Mouse (Mus musculus) lung, adult 2 months (tissue): ENCODE results near the gene Unc13b. TPM values are rescaled to one million over a fixed set of nuclear protein-coding genes. Genes with fewer than 3 reads are reported as not detected.

Experiments used
- DNase-seq: peaks from one replicate; pipeline ENCODE4 v3.0.0; 2022
- H3K4me1 ChIP-seq: fragments of 200-500 bp; 2 replicates; pipeline ENCODE4 v1.6.1; 2011; ENCODE audit warnings: low read length; ENCODE audit not compliant: control insufficient read depth, insufficient read depth
- H3K4me3 ChIP-seq: fragments of 200-500 bp; replicated peaks from 2 replicates; pipeline ENCODE3; 2011; ENCODE audit warnings: low read depth, mild to moderate bottlenecking, control low read depth, low read length; ENCODE audit errors: extremely low read depth
- CTCF ChIP-seq: fragments of 200-500 bp; IDR thresholded peaks from 2 replicates; pipeline ENCODE4 v1.5.1; 2011; ENCODE audit warnings: mild to moderate bottlenecking, low read length, control low read depth; ENCODE audit not compliant: insufficient read depth
- POLR2A ChIP-seq: fragments of 200-500 bp; IDR thresholded peaks from 2 replicates; pipeline ENCODE4 v1.6.1; 2011; ENCODE audit warnings: low read depth, mild to moderate bottlenecking, control low read depth, low read length, borderline replicate concordance; ENCODE audit errors: extremely low read depth
- WGBS: fragments of 180-500 bp; shearing (Covaris S2); methylation state at CpG from one replicate; pipeline ENCODE4 v1.1.7; 2018; 5-methylcytosine and 5-hydroxymethylcytosine counted together
- polyA plus RNA-seq: library from polyadenylated mRNA; depleted of rRNA; stranded (reverse); fragments of >200 nt; gene quantifications from 2 replicates; pipeline ENCODE4 v1.2.3, GENCODE M21; 2012

The Unc13b gene
- polyA plus RNA-seq, 1 experiment: 20.0 TPM

GRCm38 (mm10) chr4:43160045-43160444, 101.3 kb downstream of the Unc13b start:
- 36% methylated on average over 3 of the region's 3 CpGs for WGBS
- H3K4me1 ChIP-seq: no peaks in the 10 kb centered on the region
- DNase-seq: no peak
- TF ChIP-seq POLR2A (no peak), CTCF (no peak)
- H3K4me3 ChIP-seq: no peak overlapping the region

GRCm38 (mm10) chr4:43161124-43161657, 102.4 kb downstream of the Unc13b start:
- H3K4me1 ChIP-seq: no peaks in the 10 kb centered on the region
- WGBS: 88% methylated on average over 3 of the region's 3 CpGs
- H3K4me3 ChIP-seq: no peak overlapping the region
- TF ChIP-seq CTCF (no peak), POLR2A (no peak)
- no peak for DNase-seq

GRCm38 (mm10) chr4:43163205-43163604, 104.5 kb downstream of the Unc13b start:
- Histone ChIP-seq H3K4me3 (no peak overlapping the region), H3K4me1 (no peaks in the 10 kb centered on the region)
- TF ChIP-seq POLR2A: no peak
- TF ChIP-seq CTCF: no peak
- no peak for DNase-seq
- WGBS: 67% methylated on average over 3 of the region's 3 CpGs

GRCm38 (mm10) chr4:43165403-43166005, 106.8 kb downstream of the Unc13b start:
- Histone ChIP-seq H3K4me1 (no peaks in the 10 kb centered on the region), H3K4me3 (no peak overlapping the region)
- no peak for DNase-seq
- 78% methylated on average over 12 of the region's 12 CpGs for WGBS
- TF ChIP-seq CTCF: no peak
- TF ChIP-seq POLR2A: no peak

- no peak for DNase-seq
- TF ChIP-seq CTCF (no peak), POLR2A (no peak)
- 84% methylated on average over 3 of the region's 3 CpGs for WGBS
- H3K4me1 ChIP-seq: no peaks in the 10 kb centered on the region
- H3K4me3 ChIP-seq: no peak overlapping the region
These were observed 111.3 kb downstream of the Unc13b start for GRCm38 (mm10) chr4:43170028-43170427.

GRCm38 (mm10) chr4:43177126-43177525, 118.4 kb downstream of the Unc13b start:
- no peak for TF ChIP-seq CTCF
- TF ChIP-seq POLR2A: no peak
- no peak overlapping the region for H3K4me3 ChIP-seq
- no peaks in the 10 kb centered on the region for H3K4me1 ChIP-seq
- WGBS: 58% methylated on average over 2 of the region's 2 CpGs
- DNase-seq: peak; percentile 6

GRCm38 (mm10) chr4:43182474-43183168, 123.9 kb downstream of the Unc13b start:
- TF ChIP-seq CTCF: no peak
- TF ChIP-seq POLR2A: no peak
- Histone ChIP-seq H3K4me3 (no peak overlapping the region), H3K4me1 (no peaks in the 10 kb centered on the region)
- DNase-seq: no peak
- 93% methylated on average over 8 of the region's 8 CpGs for WGBS

- no peak for TF ChIP-seq POLR2A
- TF ChIP-seq CTCF: no peak
- WGBS: 67% methylated on average over 2 of the region's 2 CpGs
- H3K4me1 ChIP-seq: no peaks in the 10 kb centered on the region
These were observed 128.7 kb downstream of the Unc13b start for GRCm38 (mm10) chr4:43187439-43187838.

GRCm38 (mm10) chr4:43189381-43189780, 130.6 kb downstream of the Unc13b start:
- no peaks in the 10 kb centered on the region for H3K4me1 ChIP-seq
- whole genome bisulfite sequencing: 92% methylated on average over 5 of the region's 5 CpGs
- H3K4me3 ChIP-seq: no peak overlapping the region
- DNase-seq: no peak
- TF ChIP-seq POLR2A (no peak), CTCF (no peak)

More at GRCm38 (mm10) chr4:43187439-43187838, 128.7 kb downstream of the Unc13b start:
- H3K4me3 ChIP-seq: no peak overlapping the region
- DNase-seq: no peak

GRCm38 (mm10) chr4:43204946-43205345, 146.2 kb downstream of the Unc13b start:
- no peak for DNase-seq
- TF ChIP-seq POLR2A: no peak
- TF ChIP-seq CTCF: no peak
- no peak overlapping the region for H3K4me3 ChIP-seq
- no peaks in the 10 kb centered on the region; the same call in 1 of the 2 replicates for H3K4me1 ChIP-seq
- 89% methylated on average over 2 of the region's 2 CpGs for WGBS
